Mouse (Mus musculus) heart, postnatal 10 days (tissue): Measurements from ENCODE around the gene Tssc4. TPM values are rescaled to one million over a fixed set of nuclear protein-coding genes. Genes with fewer than 3 reads are reported as not detected.

ENCODE experiments used
- DNase-seq, 2 experiments: peaks; one replicate each; pipeline ENCODE4 v3.0.0; 2021
- intact Hi-C: fragments of 180-260 bp; cut with DNase I; formaldehyde crosslinking; loops from one replicate; pipeline ENCODE4 v1.15.1; 2025
- total RNA-seq, 2 experiments: library from RNA; stranded (reverse); gene quantifications; 2 replicates each; pipeline ENCODE4 v1.2.3; 2021

Tssc4 gene
- total RNA-seq, 2 experiments from 2014 or later = 24.9 to 26.3 TPM

DNA sequence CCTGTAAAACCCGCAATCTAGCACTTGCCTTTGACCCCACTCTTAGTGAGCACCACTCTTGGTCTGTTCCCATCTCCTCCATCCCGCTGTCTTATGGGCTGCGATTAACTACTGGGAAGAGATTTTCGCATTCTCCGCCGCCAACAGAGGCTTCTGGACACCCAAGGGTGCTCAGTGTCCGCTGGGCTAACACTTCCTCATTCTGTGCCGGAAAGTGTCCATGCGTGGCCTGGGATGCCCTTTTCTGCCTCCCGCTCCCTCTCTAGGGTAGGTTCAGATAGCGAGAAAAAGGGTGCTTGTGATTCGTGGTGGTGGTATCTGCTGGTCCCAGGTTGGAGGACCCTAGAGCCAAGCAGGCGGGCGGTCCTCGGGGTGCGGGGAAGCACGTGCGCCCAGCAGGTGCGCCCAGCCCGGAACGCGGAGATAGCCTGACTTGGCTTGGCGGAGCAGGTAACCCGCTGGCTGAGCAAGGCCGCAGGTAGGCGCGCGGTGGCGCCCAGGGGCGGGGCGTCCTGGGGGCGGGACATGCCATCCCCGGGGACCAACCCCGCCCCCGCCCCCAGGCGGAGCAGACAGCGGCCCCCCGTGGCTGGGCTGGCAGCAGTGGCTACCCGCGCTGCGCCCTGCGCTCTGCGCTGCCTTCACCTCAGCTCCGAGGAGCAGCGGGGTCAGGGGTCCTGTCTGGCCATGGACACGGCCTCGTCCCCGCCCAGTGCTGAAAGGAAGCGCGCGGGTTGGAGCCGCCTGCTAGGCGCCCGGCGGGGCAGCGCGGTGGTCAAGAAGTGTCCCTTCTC lies 37.8 kb downstream of the Tssc4 start:
- DNase-seq = peak; percentile 70 to 80
- intact Hi-C loops = no loop called here

DNA sequence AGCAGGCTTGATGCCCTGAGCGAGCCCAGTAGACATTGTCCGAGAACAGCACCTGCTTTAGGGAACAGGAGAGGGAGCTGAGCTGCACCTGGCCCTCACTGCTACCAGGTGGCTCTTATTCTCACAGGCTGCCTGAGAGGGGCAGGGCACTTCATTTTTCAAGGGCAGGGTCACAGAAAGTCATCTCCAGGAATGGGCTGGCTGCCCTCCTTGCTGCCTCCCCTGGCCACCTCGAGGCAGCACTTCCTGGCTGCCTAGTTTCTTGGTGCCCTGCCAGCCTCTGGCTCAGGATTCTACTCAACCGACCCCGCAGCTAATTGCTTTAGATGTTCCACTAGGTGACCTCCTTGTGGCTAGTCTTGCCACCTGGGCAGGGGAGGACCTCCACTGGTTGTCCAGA lies 39.2 kb downstream of the Tssc4 start:
- DNase-seq = peak; percentile 83 to 85
- intact Hi-C loops = loop anchor here (2.0 kb wide), 1 partner anchor 31 kb away; no protein-coding TSS in a partner anchor

DNA sequence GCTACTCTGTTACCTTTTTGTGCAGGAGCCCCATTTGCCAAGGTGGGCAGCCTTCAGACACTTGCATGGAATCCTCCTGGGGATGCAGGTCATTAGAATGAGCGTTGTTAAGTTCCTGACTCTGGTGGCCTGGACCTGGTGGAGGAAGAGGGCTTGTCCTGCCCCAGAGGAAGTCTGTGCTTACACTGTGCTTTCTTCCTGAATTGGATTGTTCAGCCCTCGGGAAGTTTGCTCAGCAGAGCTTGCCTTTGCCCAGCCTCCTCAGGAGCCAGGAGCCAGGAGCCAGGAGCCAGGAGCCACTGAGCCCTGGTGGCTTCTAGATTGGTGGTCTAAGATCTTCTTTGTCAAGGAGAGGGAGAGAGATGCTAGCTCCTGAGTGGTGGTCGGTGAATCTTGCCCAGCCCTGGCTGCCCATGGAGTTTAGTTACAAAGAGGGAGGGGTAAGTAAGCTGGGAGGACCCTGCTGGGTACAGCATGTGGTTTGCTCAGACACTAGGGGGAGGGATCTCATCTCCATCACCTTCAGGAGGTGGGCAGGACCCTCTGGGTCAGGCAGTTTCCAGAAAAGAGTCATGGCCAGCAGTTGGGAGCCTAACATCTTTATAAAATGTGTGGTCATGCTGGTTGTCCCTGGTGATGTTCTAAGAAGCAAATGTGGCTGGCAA lies 40.1 kb downstream of the Tssc4 start:
- intact Hi-C loops = loop anchor here (2.0 kb wide), 1 partner anchor 30 kb away; no protein-coding TSS in a partner anchor
- peak; percentile 33 to 41 for DNase-seq

DNA sequence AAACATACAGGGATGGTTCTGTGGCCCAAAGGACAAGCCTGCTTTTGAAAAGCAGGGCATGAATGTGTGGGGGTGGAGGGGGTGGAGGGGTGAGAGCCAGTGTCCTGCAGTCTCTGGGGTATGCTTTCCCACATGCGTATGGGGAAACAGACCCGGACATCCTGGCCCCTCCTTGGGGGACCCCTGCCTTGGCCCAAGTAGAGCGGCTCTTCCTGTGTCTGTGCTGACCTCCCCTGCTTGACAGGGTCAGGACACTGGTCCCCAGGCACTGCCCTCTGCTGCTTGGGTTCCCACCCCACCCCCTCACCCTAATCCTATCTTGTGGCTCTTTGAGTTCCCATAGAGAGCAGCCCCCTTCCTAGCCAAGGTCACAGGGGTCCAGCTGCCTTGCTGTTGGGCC lies 40.6 kb downstream of the Tssc4 start:
- intact Hi-C loops = loop anchor here (2.0 kb wide), 1 partner anchor 29 kb away; no protein-coding TSS in a partner anchor

DNA sequence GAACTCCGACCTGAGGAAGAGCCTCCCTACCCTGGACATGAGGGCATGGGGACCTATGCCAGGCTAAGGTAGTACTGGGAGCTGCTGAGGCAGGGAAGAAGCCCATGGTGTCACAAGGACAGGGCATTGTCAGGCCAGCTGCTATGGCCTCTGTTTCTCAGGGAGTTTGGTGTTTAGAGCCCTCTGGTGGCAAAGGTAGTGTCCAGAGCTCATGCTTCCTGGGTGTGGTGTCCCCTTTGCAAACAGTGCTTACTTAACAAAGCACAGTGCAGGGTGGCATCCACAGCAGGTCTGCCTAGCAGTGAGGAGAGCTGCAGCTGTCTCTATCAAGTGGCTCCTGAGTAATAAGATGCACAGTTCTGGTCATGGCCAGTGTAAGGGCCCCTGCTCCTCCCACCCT lies 41.8 kb downstream of the Tssc4 start:
- DNase-seq = peak in 1 of 2 experiments; percentile 18
- intact Hi-C loops = no loop called here

More for the DNA sequence above, 40.6 kb downstream of the Tssc4 start:
- peak in 1 of 2 experiments; percentile 29 for DNase-seq

- DNase-seq = peak in 1 of 2 experiments; percentile 77
- intact Hi-C loops = no loop called here
These were observed 42.7 kb downstream of the Tssc4 start for GRCm38 (mm10) chr7:143111719-143112118.

DNA sequence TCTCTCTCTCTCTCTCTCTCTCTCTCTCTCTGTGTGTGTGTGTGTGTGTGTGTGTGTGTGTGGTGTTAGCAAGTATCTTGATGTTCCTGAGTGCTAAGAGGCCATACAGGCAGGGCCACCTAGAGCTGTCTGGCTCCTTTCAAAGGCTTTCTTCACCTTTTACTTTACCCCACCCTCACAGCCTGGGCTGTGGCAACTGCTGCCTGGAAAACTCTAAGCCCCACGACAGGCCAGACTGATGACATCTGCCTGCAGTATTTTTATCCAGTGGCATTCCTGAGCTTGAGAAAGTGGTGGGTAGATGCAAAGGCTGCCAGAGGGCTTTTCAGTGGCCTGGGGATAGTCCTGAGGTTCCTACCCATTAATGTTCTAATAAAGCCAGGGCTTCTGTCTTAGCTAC lies 43.3 kb downstream of the Tssc4 start:
- DNase-seq = peak; percentile 31 to 72
- intact Hi-C loops = no loop called here

GRCm38 (mm10) chr7:143114773-143115172 lies 45.7 kb downstream of the Tssc4 start:
- intact Hi-C loops = no loop called here

DNA sequence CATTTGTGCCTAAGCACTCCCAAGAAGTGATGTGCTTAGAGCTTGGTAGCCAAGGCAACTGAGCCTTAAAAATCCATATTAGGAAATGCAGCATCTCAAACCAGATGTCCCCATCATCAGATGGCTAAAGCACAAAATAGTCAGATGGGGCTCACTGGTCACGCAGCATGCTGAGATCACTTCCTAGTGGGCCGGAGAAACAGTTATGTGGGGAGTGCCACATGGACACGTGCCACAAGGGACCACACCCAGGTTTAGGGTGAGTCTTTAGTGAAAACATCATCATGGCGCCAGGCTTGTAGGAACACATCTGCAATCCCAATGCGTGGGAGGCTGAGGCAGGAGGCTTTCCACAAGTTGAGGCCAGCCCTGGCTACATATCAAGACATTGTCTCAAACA lies 47.5 kb downstream of the Tssc4 start:
- intact Hi-C loops = no loop called here
- DNase-seq = no peak

More at GRCm38 (mm10) chr7:143114773-143115172, 45.7 kb downstream of the Tssc4 start:
- no peak for DNase-seq

DNA sequence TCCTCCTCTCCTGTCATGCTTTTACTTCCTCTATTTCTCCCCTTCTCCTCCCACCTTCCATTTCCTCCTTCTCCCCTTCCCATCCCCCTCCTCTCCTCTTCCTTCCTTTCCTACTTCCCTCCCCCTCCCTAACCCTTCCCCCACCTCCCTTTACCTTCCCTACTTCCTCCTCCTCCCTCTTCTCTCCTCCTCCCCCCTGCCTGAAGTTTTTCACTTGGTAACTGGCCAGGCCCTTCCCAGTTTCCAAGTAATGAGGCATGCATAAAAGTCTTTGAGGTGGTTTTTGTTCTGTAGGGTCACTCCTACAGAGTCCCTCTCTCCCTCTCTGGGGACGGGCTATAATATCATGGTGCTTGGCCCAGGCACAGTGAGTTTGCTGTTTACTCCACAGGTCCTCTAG lies 50.4 kb downstream of the Tssc4 start:
- intact Hi-C loops = no loop called here
- no peak for DNase-seq

DNA sequence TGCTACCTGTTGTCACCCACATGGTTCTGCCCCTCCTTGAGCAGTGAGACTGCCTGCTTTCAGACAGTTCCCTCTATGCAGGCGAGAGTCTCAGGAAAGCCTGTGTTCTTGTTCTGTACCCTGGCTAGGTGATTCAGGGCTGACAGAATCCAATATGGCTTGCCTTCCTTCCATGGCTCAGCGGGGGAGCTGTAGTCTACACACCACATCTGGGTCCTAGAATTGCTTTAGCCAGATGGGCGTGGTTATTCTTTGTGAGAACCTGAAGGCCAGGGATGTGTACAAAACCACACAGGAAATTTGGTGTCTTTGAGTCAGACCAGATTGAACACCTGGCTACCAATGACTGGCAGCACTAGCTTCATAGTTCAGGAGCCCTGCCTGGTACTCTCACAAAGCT lies 50.8 kb downstream of the Tssc4 start:
- no peak for DNase-seq
- intact Hi-C loops = no loop called here

Other genes with a start within 250 kb of the Tssc4 start
- gene Th, start 138.1 kb upstream of the Tssc4 start, total RNA-seq = not detected
- gene Ascl2, start 100.0 kb upstream of the Tssc4 start, total RNA-seq = not detected
- gene Tspan32, start 64.2 kb upstream of the Tssc4 start, total RNA-seq = 1 to 10 TPM in 1 of 2 experiments, under 1 TPM in 1; 0.81 to 1.2 TPM
- gene Cd81, start 16.5 kb upstream of the Tssc4 start, total RNA-seq = 100 to 1,000 TPM; 630 to 639 TPM
- gene Trpm5, start 25.4 kb downstream of the Tssc4 start, total RNA-seq = under 1 TPM; 0.43 to 0.62 TPM
- 10 to 100 TPM; 40.9 to 42.0 TPM for gene Kcnq1, start 37.1 kb downstream of the Tssc4 start, total RNA-seq